Mouse (Mus musculus): ENCODE data around the gene Lamb1.
A peak's percentile ranks its signal among the peaks of the same experiment; 100 is the strongest.

Lamb1 gene

GRCm38 (mm10) chr12:31314310-31314709, 49.3 kb downstream of the Lamb1 start:
- no peak for DNase-seq (ENCODE audit: low spot score)

- no peak for DNase-seq (ENCODE audit: low spot score)
Observed at GRCm38 (mm10) chr12:31315961-31316360, 50.9 kb downstream of the Lamb1 start.

GRCm38 (mm10) chr12:31317670-31318408, 52.8 kb downstream of the Lamb1 start:
- no peak for DNase-seq (ENCODE audit: low spot score)

GRCm38 (mm10) chr12:31318409-31318963, 53.5 kb downstream of the Lamb1 start:
- no peak for DNase-seq (ENCODE audit: low spot score)

GRCm38 (mm10) chr12:31320817-31321216, 55.8 kb downstream of the Lamb1 start:
- DNase-seq (ENCODE audit: low spot score): no peak

GRCm38 (mm10) chr12:31321532-31321931, 56.5 kb downstream of the Lamb1 start:
- DNase-seq (ENCODE audit: low spot score): no peak

GRCm38 (mm10) chr12:31323136-31323695, 58.2 kb downstream of the Lamb1 start:
- no peak for DNase-seq (ENCODE audit: low spot score)

- DNase-seq (ENCODE audit: low spot score): no peak
Observed at GRCm38 (mm10) chr12:31327139-31327538, 62.1 kb downstream of the Lamb1 start.

- DNase-seq (ENCODE audit: low spot score): no peak
Observed at GRCm38 (mm10) chr12:31333261-31333660, 68.2 kb downstream of the Lamb1 start.

- DNase-seq (ENCODE audit: low spot score): no peak
Observed at GRCm38 (mm10) chr12:31350191-31350943, 85.3 kb downstream of the Lamb1 start.

- peak; percentile 96 for DNase-seq (ENCODE audit: low spot score)
Observed at GRCm38 (mm10) chr12:31350944-31351928, 86.2 kb downstream of the Lamb1 start, which contains the start of gene Dld. Dld (minus strand) TSS chr12:31351453.

GRCm38 (mm10) chr12:31366428-31366827, 101.4 kb downstream of the Lamb1 start:
- DNase-seq (ENCODE audit: low spot score): no peak

- no peak for DNase-seq (ENCODE audit: low spot score)
Observed at GRCm38 (mm10) chr12:31367721-31368120, 102.7 kb downstream of the Lamb1 start.

GRCm38 (mm10) chr12:31369118-31369517, 104.1 kb downstream of the Lamb1 start:
- no peak for DNase-seq (ENCODE audit: low spot score)

- DNase-seq (ENCODE audit: low spot score): no peak
Observed at GRCm38 (mm10) chr12:31369656-31370055, 104.6 kb downstream of the Lamb1 start.

GRCm38 (mm10) chr12:31374603-31375282, 109.7 kb downstream of the Lamb1 start:
- DNase-seq (ENCODE audit: low spot score): peak; percentile 36

- no peak for DNase-seq (ENCODE audit: low spot score)
Observed at GRCm38 (mm10) chr12:31375283-31375615, 110.2 kb downstream of the Lamb1 start.

GRCm38 (mm10) chr12:31376326-31376950, 111.4 kb downstream of the Lamb1 start:
- no peak for DNase-seq (ENCODE audit: low spot score)

GRCm38 (mm10) chr12:31377241-31377640, 112.2 kb downstream of the Lamb1 start:
- no peak for DNase-seq (ENCODE audit: low spot score)
